Mouse (Mus musculus) small intestine, adult 2 months (tissue): Measurements from ENCODE around the gene Vamp5. TPM values are rescaled to one million over a fixed set of nuclear protein-coding genes. Genes with fewer than 3 reads are reported as not detected.

ENCODE experiments used
- H3K27ac ChIP-seq: fragments of 200-500 bp; 2 replicates; pipeline ENCODE4 v1.5.1; 2012; ENCODE audit warnings: low read depth, low read length, control low read depth, inconsistent platforms; ENCODE audit not compliant: insufficient read depth
- H3K27me3 ChIP-seq: fragments of 200-500 bp; 2 replicates; pipeline ENCODE4 v1.6.1; 2012; ENCODE audit warnings: mild to moderate bottlenecking, moderate library complexity, low read length, inconsistent platforms; ENCODE audit not compliant: control insufficient read depth, insufficient read depth
- H3K36me3 ChIP-seq: fragments of 200-500 bp; 2 replicates; pipeline ENCODE4 v1.6.1; 2012; ENCODE audit warnings: mild to moderate bottlenecking, low read length, control low read depth, inconsistent platforms; ENCODE audit not compliant: control insufficient read depth, insufficient read depth
- H3K4me1 ChIP-seq: fragments of 200-500 bp; 2 replicates; pipeline ENCODE4 v1.6.1; 2012; ENCODE audit warnings: low read length, inconsistent platforms, mixed read lengths; ENCODE audit not compliant: control insufficient read depth, insufficient read depth, insufficient read length
- H3K4me3 ChIP-seq: fragments of 200-500 bp; 2 replicates; pipeline ENCODE4 v1.5.1; 2012; ENCODE audit warnings: low read depth, mild to moderate bottlenecking, control low read depth, inconsistent platforms, low read length, moderate library complexity
- CTCF ChIP-seq: fragments of 200-500 bp; IDR thresholded peaks from 2 replicates; pipeline ENCODE4 v1.5.1; 2012; ENCODE audit warnings: low read depth, mild to moderate bottlenecking, control low read depth, inconsistent platforms, low read length, moderate library complexity, mixed read lengths; ENCODE audit not compliant: insufficient replicate concordance, insufficient read length; ENCODE audit errors: extremely low read depth
- POLR2A ChIP-seq: fragments of 200-500 bp; IDR thresholded peaks from 2 replicates; pipeline ENCODE4 v1.6.1; 2012; ENCODE audit warnings: low read depth, mild to moderate bottlenecking, control low read depth, inconsistent platforms, low read length, moderate library complexity
- WGBS: fragments of 180-500 bp; shearing (Covaris S2); methylation state at CpG from one replicate; pipeline ENCODE4 v1.1.7; 2018; 5-methylcytosine and 5-hydroxymethylcytosine counted together
- polyA plus RNA-seq: library from polyadenylated mRNA; depleted of rRNA; stranded (reverse); fragments of >200 nt; gene quantifications from 2 replicates; pipeline ENCODE4 v1.2.3, GENCODE M21; 2012

Vamp5 gene
- polyA plus RNA-seq, 1 experiment, result 19.8 TPM

DNA sequence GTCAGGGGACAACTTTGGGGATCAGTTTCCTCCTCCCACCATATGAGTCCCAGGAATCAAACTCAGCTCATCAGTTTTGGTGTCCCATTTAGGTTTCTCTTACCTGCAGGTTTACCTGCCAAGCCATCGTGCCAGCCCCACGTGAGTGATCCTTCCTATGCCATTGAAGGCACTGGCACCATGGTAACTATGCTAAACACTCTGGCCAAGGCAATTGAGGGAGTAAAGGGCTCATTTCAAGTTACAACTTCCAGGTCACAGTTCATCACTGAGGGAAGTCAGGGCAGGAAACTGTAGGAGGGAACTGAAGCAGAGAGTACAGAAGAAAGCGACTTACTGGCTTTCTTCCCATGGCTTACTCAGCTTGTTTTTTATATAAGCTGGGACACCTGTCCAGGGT is 14.0 kb downstream of the Vamp5 start:
- no peaks in the 10 kb centered on the region for H3K36me3 ChIP-seq
- no peak overlapping the region for H3K4me3 ChIP-seq
- peaks cover 13% of the 10 kb centered on the region; the same call in 1 of the 2 replicates for H3K4me1 ChIP-seq
- WGBS, result 49% methylated on average over 3 of the region's 3 CpGs
- no peaks in the 10 kb centered on the region for H3K27me3 ChIP-seq
- no peak for TF ChIP-seq POLR2A
- no peak for TF ChIP-seq CTCF
- H3K27ac ChIP-seq, result no peak overlapping the region

DNA sequence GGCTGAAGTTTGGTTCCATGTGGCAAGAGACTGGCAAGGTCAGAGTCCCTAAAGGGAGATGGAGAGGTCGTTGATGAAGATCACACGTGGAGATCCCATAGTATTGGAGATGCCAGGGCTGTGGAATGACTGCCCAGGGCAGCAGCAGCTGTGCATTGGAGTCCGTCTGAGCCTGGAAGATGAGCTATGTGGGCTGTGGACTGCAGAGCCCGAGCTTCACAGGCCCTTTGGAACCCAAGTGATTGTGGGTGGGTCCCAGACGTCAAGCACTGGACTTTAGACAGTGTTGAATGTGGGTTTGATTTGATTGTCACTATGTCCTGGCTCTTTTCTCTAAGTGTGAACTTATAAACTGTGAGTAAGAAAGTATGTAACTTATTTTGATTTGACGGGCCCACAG is 15.3 kb downstream of the Vamp5 start:
- no peak overlapping the region for H3K4me3 ChIP-seq
- peaks cover 23% of the 10 kb centered on the region for H3K4me1 ChIP-seq
- peak overlapping the region; percentile 65 for H3K27ac ChIP-seq
- no peaks in the 10 kb centered on the region for H3K27me3 ChIP-seq
- WGBS, result 36% methylated on average over 6 of the region's 6 CpGs
- peaks cover 7% of the 10 kb centered on the region; the same call in 1 of the 2 replicates for H3K36me3 ChIP-seq
- peak; percentile 35; the same call in 1 of the 2 replicates for TF ChIP-seq POLR2A
- no peak for TF ChIP-seq CTCF

DNA sequence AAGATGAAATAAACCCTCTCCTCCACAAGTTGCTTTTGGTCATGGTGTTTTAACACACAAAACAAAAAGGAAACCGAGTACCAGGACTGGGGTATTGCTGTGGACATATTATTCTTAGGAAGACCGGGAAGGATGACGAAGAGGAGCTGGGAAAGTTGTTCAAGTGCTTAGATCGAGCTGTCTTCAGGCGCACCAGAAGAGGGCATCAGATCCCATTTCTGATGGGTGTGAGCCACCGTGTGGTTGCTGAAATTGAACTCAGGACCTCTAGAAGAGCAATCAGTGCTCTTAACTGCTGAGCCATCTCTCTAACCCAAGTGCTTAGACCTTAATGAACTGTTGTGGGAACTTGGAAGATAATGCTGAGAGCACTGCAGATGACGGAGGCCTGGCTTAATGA is 16.3 kb downstream of the Vamp5 start:
- Histone ChIP-seq H3K36me3 (peaks cover 11% of the 10 kb centered on the region), H3K27me3 (no peaks in the 10 kb centered on the region), H3K4me1 (peaks cover 23% of the 10 kb centered on the region), H3K4me3 (no peak overlapping the region), H3K27ac (no peak overlapping the region)
- WGBS, result 50% methylated on average over 7 of the region's 7 CpGs
- TF ChIP-seq POLR2A, result no peak
- peak; percentile 38; the same call in 1 of the 2 replicates for TF ChIP-seq CTCF

DNA sequence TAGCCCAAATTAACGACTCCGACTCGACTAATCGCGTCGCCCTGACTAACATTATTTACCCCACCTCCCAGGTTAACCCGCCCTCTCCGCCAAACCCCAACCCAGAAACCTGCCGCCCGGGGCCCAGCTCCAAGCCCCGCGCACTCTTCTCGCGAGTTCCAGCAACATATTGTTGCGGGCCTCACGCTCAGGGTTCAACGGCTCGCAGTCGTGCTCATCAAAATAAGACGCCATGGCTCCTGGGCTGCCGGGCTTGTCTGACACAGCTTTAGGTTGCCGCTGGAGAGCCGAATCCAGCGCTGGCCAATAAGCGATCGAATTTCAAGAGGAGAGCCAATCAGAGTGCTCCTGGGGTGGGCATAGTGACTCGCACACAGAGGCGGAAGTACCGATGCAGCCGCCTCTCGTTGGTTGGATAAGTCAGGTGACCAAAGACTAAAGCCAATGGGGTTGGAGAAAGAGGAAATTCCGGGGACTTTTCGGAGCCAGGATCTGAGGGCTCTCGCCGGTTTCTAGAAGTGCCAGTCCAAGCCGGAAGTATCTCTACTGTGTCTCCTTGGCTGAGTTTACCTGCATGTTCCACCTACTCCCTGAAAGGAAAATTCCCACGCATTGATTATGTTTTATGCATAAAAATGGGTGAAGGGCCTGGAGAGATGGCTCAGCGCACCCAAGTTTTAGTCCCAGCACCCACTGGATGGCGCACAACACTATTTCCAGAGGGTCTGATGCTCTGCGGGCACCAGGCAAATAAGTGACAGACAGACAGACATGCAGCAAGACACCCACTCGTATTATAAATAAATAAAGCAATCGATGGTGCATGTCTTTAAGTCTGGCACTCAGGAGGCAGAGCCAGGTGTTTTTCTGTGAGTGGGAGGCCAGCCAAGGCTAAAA is 17.9 kb downstream of the Vamp5 start:
- no peaks in the 10 kb centered on the region for H3K27me3 ChIP-seq
- peak overlapping the region; percentile 99 for H3K27ac ChIP-seq
- peaks cover 20% of the 10 kb centered on the region for H3K36me3 ChIP-seq
- H3K4me1 ChIP-seq, result peaks cover 23% of the 10 kb centered on the region
- WGBS, result under 1% methylated on average over 42 of the region's 42 CpGs
- peak overlapping the region; percentile 91 for H3K4me3 ChIP-seq
- peak; percentile 93 for TF ChIP-seq POLR2A
- peak; percentile 49; the same call in 1 of the 2 replicates for TF ChIP-seq CTCF

DNA sequence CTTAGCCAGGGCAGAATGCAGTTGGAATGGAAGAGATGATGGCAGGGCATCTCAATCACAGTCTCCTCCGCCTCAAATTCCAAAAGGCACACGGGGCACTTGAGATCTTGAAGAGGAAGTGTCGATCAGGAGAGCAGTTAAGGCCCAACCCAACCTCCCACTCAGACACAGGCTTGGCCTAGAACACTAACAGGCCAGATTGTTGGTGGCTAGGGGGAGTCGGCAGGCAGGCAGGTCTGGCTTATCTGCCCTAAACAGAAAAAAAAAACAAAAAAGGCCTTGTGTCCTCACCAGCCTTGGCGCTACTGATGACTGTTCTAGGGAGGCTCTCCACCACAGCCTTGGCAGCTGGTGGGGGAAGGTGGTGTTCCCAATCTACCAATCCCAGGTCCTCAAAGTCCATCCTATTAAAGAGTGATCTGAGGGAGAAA is 19.1 kb downstream of the Vamp5 start:
- 14% methylated on average over 5 of the region's 5 CpGs for WGBS
- H3K27ac ChIP-seq, result no peak overlapping the region
- H3K27me3 ChIP-seq, result no peaks in the 10 kb centered on the region
- H3K36me3 ChIP-seq, result peaks cover 20% of the 10 kb centered on the region
- peaks cover 19% of the 10 kb centered on the region for H3K4me1 ChIP-seq
- no peak for TF ChIP-seq CTCF
- no peak for TF ChIP-seq POLR2A
- peak overlapping the region; percentile 32 for H3K4me3 ChIP-seq

DNA sequence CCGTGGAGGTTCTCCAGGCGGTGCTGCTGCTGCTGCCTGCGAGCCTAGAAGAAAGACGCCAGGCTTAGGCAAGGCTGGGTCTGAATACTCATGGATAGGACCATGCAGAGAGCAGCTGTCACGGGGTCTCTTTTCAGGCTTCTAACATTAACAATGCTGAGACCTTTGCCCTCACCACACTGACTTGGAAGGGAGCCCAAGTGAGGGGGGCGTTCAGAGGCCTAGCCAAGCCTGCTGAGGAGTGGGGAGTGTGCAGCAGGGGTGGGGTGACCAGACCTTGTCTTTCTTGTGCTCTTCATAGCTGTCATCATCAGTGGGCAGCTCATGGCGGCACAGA is 19.7 kb downstream of the Vamp5 start:
- Histone ChIP-seq H3K4me3 (no peak overlapping the region), H3K27me3 (no peaks in the 10 kb centered on the region), H3K27ac (no peak overlapping the region), H3K36me3 (peaks cover 20% of the 10 kb centered on the region), H3K4me1 (peaks cover 21% of the 10 kb centered on the region)
- TF ChIP-seq CTCF (no peak), POLR2A (no peak)
- 62% methylated on average over 7 of the region's 7 CpGs for WGBS

DNA sequence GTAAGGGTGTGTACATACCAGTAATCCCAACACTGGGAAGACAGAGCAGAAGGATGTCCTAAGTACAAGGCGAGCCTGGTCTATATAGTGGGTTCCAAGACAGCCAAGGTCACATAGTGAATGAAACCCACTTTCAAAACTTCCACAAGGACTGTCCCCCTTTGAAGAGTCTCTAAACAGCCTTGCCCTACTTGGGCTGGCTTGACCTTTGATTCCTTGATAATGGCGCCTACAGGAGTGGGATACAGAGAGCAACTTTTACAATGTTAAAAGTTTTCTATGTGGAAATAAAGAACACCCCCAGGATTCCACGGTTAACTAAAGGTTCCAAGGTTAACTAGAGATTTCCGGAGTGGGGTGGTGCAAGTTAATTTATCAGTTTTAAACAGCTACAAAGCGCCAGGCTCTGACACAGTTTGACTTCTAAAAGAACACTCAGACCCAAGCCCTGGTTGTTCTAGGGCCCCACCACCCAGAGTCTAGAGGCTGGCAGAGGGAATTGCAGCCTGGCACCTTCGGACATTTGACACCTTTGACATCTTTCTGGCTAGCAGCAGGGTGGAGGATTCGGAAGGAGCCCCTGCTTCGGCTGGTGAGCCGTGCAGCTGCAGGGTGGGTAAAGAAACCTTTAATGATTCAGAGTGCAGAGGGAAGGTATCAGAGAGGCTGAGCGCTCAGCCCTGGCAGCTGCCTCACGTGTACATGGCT is 20.2 kb downstream of the Vamp5 start:
- Histone ChIP-seq H3K27me3 (no peaks in the 10 kb centered on the region), H3K4me1 (peaks cover 18% of the 10 kb centered on the region), H3K4me3 (no peak overlapping the region), H3K36me3 (peaks cover 20% of the 10 kb centered on the region), H3K27ac (no peak overlapping the region)
- 61% methylated on average over 11 of the region's 11 CpGs for WGBS
- TF ChIP-seq POLR2A (no peak), CTCF (no peak)
